In genomic region chr16:92575792-92576191, GRCm38 (mm10) we compare ENCODE assay signal across 28 mouse cellular contexts.
DNase-seq lines count a peak whose midpoint lies in the region; ATAC-seq and TF ChIP-seq lines count a peak whose summit lies in the region.
"Had no signal": no experiment of that assay in that cellular context is flagged by ENCODE, and none has a peak within 500 bp of the region (broad histone marks: within the 10 kb centered on the region; RNA-seq: fewer than 3 reads in every experiment).

No protein-coding gene starts in this region.

- H3K27me3 ChIP-seq in cerebellum, adult 2 months (ENCODE audit: control insufficient read depth, insufficient read depth, low read length): no peaks in the 10 kb centered on the region
- no peaks in the 10 kb centered on the region for H3K27me3 ChIP-seq in midbrain, postnatal 0 days (ENCODE audit: insufficient read depth, low read length)
- H3K27me3 ChIP-seq in hindbrain, embryonic 10.5 days (ENCODE audit: insufficient read depth, poor library complexity, severe bottlenecking): no peaks in the 10 kb centered on the region
- H3K27me3 ChIP-seq: forebrain, embryonic 13.5 days; heart, embryonic 12.5 days; intestine, embryonic 15.5 days had no signal

- H3K9ac ChIP-seq in midbrain, postnatal 0 days (replicated peaks; ENCODE audit: low read length, poor library complexity, severe bottlenecking): no peak overlapping the region
- H3K9ac ChIP-seq: forebrain, embryonic 13.5 days; heart, embryonic 12.5 days; heart, embryonic 15.5 days; hindbrain, embryonic 14.5 days; intestine, embryonic 15.5 days had no signal

- no peaks in the 10 kb centered on the region for H3K4me1 ChIP-seq in cerebellum, adult 2 months (ENCODE audit: control insufficient read depth, insufficient read depth, low read length)
- no peaks in the 10 kb centered on the region for H3K4me1 ChIP-seq in midbrain, postnatal 0 days (ENCODE audit: insufficient read depth, low read length)
- H3K4me1 ChIP-seq in hindbrain, embryonic 10.5 days (replicated peaks): peaks cover 5% of the 10 kb centered on the region
- H3K4me1 ChIP-seq: forebrain, embryonic 13.5 days; heart, embryonic 15.5 days; intestine, embryonic 15.5 days had no signal

- H3K36me3 ChIP-seq in midbrain, postnatal 0 days (ENCODE audit: insufficient read depth, low read length): no peaks in the 10 kb centered on the region
- no peaks in the 10 kb centered on the region for H3K36me3 ChIP-seq in hindbrain, embryonic 10.5 days
- H3K36me3 ChIP-seq: forebrain, embryonic 10.5 days; heart, embryonic 12.5 days; heart, embryonic 15.5 days; intestine, embryonic 15.5 days had no signal

- no peak overlapping the region for H3K4me3 ChIP-seq in cerebellum, adult 2 months (replicated peaks; ENCODE audit: insufficient read depth, low read depth, low read length)
- no peak overlapping the region for H3K4me3 ChIP-seq in midbrain, postnatal 0 days (ENCODE audit: low read depth, low read length)
- H3K4me3 ChIP-seq in hindbrain, embryonic 10.5 days: no peak overlapping the region
- H3K4me3 ChIP-seq: forebrain, embryonic 10.5 days; forebrain, embryonic 13.5 days; heart, embryonic 12.5 days; heart, embryonic 15.5 days; intestine, embryonic 15.5 days had no signal

- DNase-seq in A20 (ENCODE audit: low read depth, low spot score): peak; percentile 21
- DNase-seq in cerebellum, adult 2 months: no peak
- DNase-seq in midbrain, postnatal 0 days (ENCODE audit: low spot score): no peak
- no peak for DNase-seq in lung, postnatal 4 days
- DNase-seq in hindbrain, embryonic 10.5 days (ENCODE audit: low spot score): no peak
- DNase-seq: adrenal gland, postnatal 14 days; B cell, adult 2 months; cerebellum, adult 11 months; cerebellum, adult 8-10 months; cerebellum, postnatal 10 days; cerebellum, postnatal 36 days; gastrocnemius, postnatal 10 days; gastrocnemius, postnatal 36 days; heart, adult 11 months; heart, postnatal 10 days; heart, postnatal 36 days; kidney, adult 11 months had no signal

- no peak overlapping the region for H3K4me2 ChIP-seq in midbrain, postnatal 0 days (ENCODE audit: low read depth, low read length, poor library complexity, severe bottlenecking)
- H3K4me2 ChIP-seq: forebrain, embryonic 13.5 days; heart, embryonic 12.5 days; heart, embryonic 15.5 days; hindbrain, embryonic 14.5 days; intestine, embryonic 15.5 days had no signal

- 92% methylated on average over 10 of the region's 10 CpGs for WGBS in cerebellum, adult 2 months
- 85% methylated on average over 10 of the region's 10 CpGs for WGBS in midbrain, postnatal 0 days
- WGBS in hindbrain, embryonic 10.5 days: 88% methylated on average over 10 of the region's 10 CpGs

- peak; percentile 68 for ATAC-seq in CD4-positive, CD25-positive, alpha-beta regulatory T cell, adult 4 months
- ATAC-seq in activated CD4-positive, CD25-positive, alpha-beta regulatory T cell, adult 4 months: peak; percentile 72
- ATAC-seq in inflammation-experienced regulatory T-cells, adult 6 months: peak; percentile 35
- no peak for ATAC-seq in midbrain, postnatal 0 days (ENCODE audit: low FRiP score)
- ATAC-seq: forebrain, embryonic 13.5 days; forebrain, embryonic 16.5 days; hindbrain, postnatal 0 days; intestine, embryonic 15.5 days had no signal

- no peak for TF ChIP-seq POLR2A in cerebellum, adult 2 months (IDR thresholded peaks at IDR 0.05; ENCODE audit: borderline replicate concordance, insufficient read depth, low read length)

- TF ChIP-seq CTCF in cerebellum, adult 2 months (IDR thresholded peaks at IDR 0.05; ENCODE audit: borderline replicate concordance, insufficient read depth, low read depth, low read length): no peak
- no peak for TF ChIP-seq CTCF in midbrain, postnatal 0 days (IDR thresholded peaks at IDR 0.05)

- no peak overlapping the region for H3K27ac ChIP-seq in cerebellum, adult 2 months (ENCODE audit: insufficient read depth, low read length)
- H3K27ac ChIP-seq in midbrain, postnatal 0 days (ENCODE audit: low read depth, low read length): no peak overlapping the region
- no peak overlapping the region for H3K27ac ChIP-seq in hindbrain, embryonic 10.5 days
- H3K27ac ChIP-seq: forebrain, embryonic 10.5 days; forebrain, embryonic 13.5 days; heart, embryonic 15.5 days; hindbrain, embryonic 14.5 days; hindbrain, postnatal 0 days; intestine, embryonic 15.5 days had no signal

- H3K9me3 ChIP-seq in midbrain, postnatal 0 days (ENCODE audit: low read length): no peaks in the 10 kb centered on the region
- H3K9me3 ChIP-seq in hindbrain, embryonic 10.5 days: no peaks in the 10 kb centered on the region
- H3K9me3 ChIP-seq: forebrain, embryonic 10.5 days; forebrain, embryonic 13.5 days; heart, embryonic 15.5 days; intestine, embryonic 15.5 days had no signal
